Mouse (Mus musculus) lung, postnatal 0 days (tissue): ENCODE measurements around the gene Opn4. TPM values are rescaled to one million over a fixed set of nuclear protein-coding genes. Genes with fewer than 3 reads are reported as not detected.

Experiments
- ATAC-seq: fragments of 200-750 bp; cut with Nextera tagmentation; 2 replicates; pipeline ENCODE4 v1.8.0; 2017; ENCODE audit warnings: moderate library complexity
- DNase-seq: peaks from one replicate; pipeline ENCODE4 v3.0.0-alpha.2; 2016; ENCODE audit warnings: low spot score
- H3K27ac ChIP-seq: fragments of 300-500 bp; sonication (generic); 2 replicates; pipeline ENCODE4 v1.5.1; 2014; ENCODE audit warnings: antibody characterized with exemption, mild to moderate bottlenecking, low read length, mixed read lengths
- H3K27me3 ChIP-seq: fragments of 300-500 bp; sonication (generic); replicated peaks from 2 replicates; pipeline ENCODE4 v1.6.1; 2014; ENCODE audit warnings: low read length, mixed read lengths; ENCODE audit not compliant: insufficient read depth
- H3K36me3 ChIP-seq: fragments of 300-500 bp; sonication (generic); 2 replicates; pipeline ENCODE4 v1.6.1; 2014; ENCODE audit warnings: low read length, mixed read lengths; ENCODE audit not compliant: insufficient read depth
- H3K4me1 ChIP-seq: fragments of 300-500 bp; sonication (generic); 2 replicates; pipeline ENCODE4 v1.6.1; 2014; ENCODE audit warnings: antibody characterized with exemption, low read depth, low read length, mixed read lengths; ENCODE audit not compliant: insufficient read depth
- H3K4me2 ChIP-seq: fragments of 300-500 bp; sonication (generic); replicated peaks from 2 replicates; pipeline ENCODE4 v1.6.1; 2014; ENCODE audit warnings: low read depth, mild to moderate bottlenecking, low read length, moderate library complexity, mixed read lengths
- H3K4me3 ChIP-seq: fragments of 300-500 bp; sonication (generic); 2 replicates; pipeline ENCODE4 v1.5.1; 2014; ENCODE audit warnings: low read depth, low read length
- H3K9ac ChIP-seq: fragments of 300-500 bp; sonication (generic); replicated peaks from 2 replicates; pipeline ENCODE4 v1.6.1; 2014; ENCODE audit warnings: low read depth, mild to moderate bottlenecking
- H3K9me3 ChIP-seq: fragments of 300-500 bp; sonication (generic); 2 replicates; pipeline ENCODE4 v1.6.1; 2016; ENCODE audit warnings: low read length, mixed read lengths
- CTCF ChIP-seq: IDR thresholded peaks from 2 replicates; pipeline ENCODE4 v1.5.1; 2016; ENCODE audit warnings: antibody characterized with exemption, mild to moderate bottlenecking
- EP300 ChIP-seq: IDR thresholded peaks from 2 replicates; pipeline ENCODE4 v1.6.1; 2016; ENCODE audit warnings: antibody characterized with exemption, mild to moderate bottlenecking, control low read depth
- WGBS: fragments of 180-500 bp; shearing (Covaris S2); extraction: QIAGEN DNeasy Blood & Tissue Kit; methylation state at CpG from one replicate; pipeline ENCODE4 v1.1.7; 2014; 5-methylcytosine and 5-hydroxymethylcytosine counted together
- polyA plus RNA-seq: library from polyadenylated mRNA; unstranded; fragments of >200 nt; fragmentation: Nextera tagmentation; extraction: Ambion mirVana; gene quantifications from 2 replicates; pipeline ENCODE4 v1.2.1, GENCODE M21; 2015

The Opn4 gene
- polyA plus RNA-seq, 1 experiment from 2014 or later = 0.12 TPM

DNA sequence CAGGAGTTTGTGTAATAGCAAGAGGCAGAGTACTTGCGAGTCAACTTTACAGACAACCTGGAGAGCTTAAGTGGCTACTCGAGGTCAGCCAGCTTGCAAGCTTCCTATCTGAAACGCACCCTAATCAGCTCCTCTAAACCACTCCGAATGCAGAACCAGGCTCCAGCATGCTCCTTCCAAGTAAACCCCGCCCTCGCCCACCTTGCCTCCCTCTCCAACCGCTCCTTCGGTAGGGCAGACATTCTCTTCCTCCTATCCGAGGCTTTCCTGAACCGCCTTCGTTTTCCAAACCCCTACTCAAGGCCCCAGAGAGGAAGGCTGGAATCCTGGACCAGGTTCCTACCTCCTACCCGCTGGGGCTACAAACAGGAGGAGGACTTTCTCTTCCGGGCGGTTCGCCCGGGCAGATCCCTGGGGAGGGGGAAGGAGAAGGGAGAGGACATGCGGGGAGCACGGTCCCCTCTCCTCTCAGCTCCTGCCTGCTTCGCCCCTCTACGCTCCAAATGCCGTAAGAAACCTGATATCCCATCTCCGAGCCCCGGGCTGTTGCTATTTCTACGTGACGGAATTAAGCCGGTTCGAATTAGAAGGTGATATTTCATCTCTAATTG, 51.4 kb downstream of the Opn4 start:
- ATAC-seq (peak; percentile 79), DNase-seq (peak; percentile 88)
- Histone ChIP-seq H3K9ac (peak overlapping the region; percentile 73), H3K27me3 (no peaks in the 10 kb centered on the region), H3K27ac (peak overlapping the region; percentile 82), H3K9me3 (no peaks in the 10 kb centered on the region), H3K4me2 (peak overlapping the region; percentile 98), H3K4me3 (peak overlapping the region; percentile 67), H3K4me1 (no peaks in the 10 kb centered on the region), H3K36me3 (no peaks in the 10 kb centered on the region)
- TF ChIP-seq CTCF (no peak), EP300 (no peak)
- WGBS = 1% methylated on average over 26 of the region's 27 CpGs

- no peaks in the 10 kb centered on the region for H3K4me1 ChIP-seq
- no peaks in the 10 kb centered on the region for H3K36me3 ChIP-seq
- DNase-seq = no peak
- H3K4me3 ChIP-seq = no peak overlapping the region
- H3K4me2 ChIP-seq = no peak overlapping the region
- no peak for ATAC-seq
- no peak overlapping the region for H3K9ac ChIP-seq
- no peak overlapping the region for H3K27ac ChIP-seq
- no peaks in the 10 kb centered on the region for H3K9me3 ChIP-seq
- no peaks in the 10 kb centered on the region for H3K27me3 ChIP-seq
- TF ChIP-seq EP300 (no peak), CTCF (no peak)
- 56% methylated on average over 2 of the region's 2 CpGs for WGBS
Measured at GRCm38 (mm10) chr14:34544545-34544944, 55.4 kb downstream of the Opn4 start.

DNA sequence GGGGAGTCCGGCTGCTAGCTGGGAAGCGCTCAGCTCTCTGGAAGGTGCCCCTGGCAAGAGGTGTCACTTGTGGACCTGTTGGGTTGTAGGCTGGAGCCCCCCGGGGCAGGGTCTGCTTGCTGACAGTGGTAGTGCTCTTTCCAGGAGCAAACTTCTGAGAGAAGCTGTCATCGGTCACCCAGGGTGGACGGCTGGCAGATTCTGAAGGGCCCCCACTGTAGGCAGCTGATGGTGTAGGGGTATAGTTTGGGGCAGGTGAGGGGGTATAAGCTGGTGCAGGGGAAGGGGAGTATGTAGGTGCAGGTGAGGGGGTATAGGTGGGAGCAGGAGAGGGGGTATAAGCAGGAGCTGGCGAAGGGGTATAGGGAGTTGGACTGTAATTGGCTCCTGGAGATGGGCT, 55.9 kb downstream of the Opn4 start:
- H3K4me3 ChIP-seq = no peak overlapping the region
- H3K36me3 ChIP-seq = no peaks in the 10 kb centered on the region
- no peak overlapping the region for H3K9ac ChIP-seq
- H3K4me2 ChIP-seq = no peak overlapping the region
- H3K4me1 ChIP-seq = no peaks in the 10 kb centered on the region
- H3K9me3 ChIP-seq = no peaks in the 10 kb centered on the region
- no peak for DNase-seq
- no peak overlapping the region for H3K27ac ChIP-seq
- TF ChIP-seq CTCF = no peak
- TF ChIP-seq EP300 = no peak
- 85% methylated on average over 6 of the region's 6 CpGs for WGBS
- no peaks in the 10 kb centered on the region for H3K27me3 ChIP-seq
- ATAC-seq = no peak

DNA sequence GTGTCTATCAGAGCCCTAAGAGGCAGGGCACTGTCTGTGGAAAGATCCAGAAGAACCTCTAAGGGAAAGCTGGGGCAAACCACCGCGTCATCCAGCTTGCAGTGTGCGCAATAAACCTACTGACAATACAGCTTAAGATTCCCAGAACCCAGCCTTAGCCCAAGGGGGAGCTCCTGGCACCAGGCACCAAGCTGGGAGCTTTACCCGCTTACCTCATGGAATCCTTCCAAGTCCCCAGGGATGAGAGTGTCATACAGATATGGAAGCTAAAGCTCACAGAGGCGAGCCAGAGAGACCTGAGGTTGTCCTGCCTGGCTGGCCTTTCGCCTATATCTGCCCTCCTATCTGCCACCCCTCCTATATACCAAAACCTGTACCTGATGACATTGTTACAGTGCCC, 56.3 kb downstream of the Opn4 start:
- DNase-seq = no peak
- Histone ChIP-seq H3K4me3 (no peak overlapping the region), H3K4me2 (no peak overlapping the region), H3K36me3 (no peaks in the 10 kb centered on the region), H3K9ac (no peak overlapping the region), H3K27ac (no peak overlapping the region), H3K9me3 (no peaks in the 10 kb centered on the region), H3K27me3 (no peaks in the 10 kb centered on the region), H3K4me1 (no peaks in the 10 kb centered on the region)
- no peak for TF ChIP-seq CTCF
- TF ChIP-seq EP300 = no peak
- no peak for ATAC-seq
- 70% methylated on average over 6 of the region's 6 CpGs for WGBS

- TF ChIP-seq CTCF (no peak), EP300 (no peak)
- no peaks in the 10 kb centered on the region for H3K4me1 ChIP-seq
- 75% methylated on average over 5 of the region's 5 CpGs for WGBS
- H3K36me3 ChIP-seq = no peaks in the 10 kb centered on the region
- no peak overlapping the region for H3K4me2 ChIP-seq
- ATAC-seq (no peak), DNase-seq (no peak)
- H3K4me3 ChIP-seq = no peak overlapping the region
- no peaks in the 10 kb centered on the region for H3K9me3 ChIP-seq
- H3K27me3 ChIP-seq = no peaks in the 10 kb centered on the region
- H3K27ac ChIP-seq = no peak overlapping the region
- no peak overlapping the region for H3K9ac ChIP-seq
Measured at GRCm38 (mm10) chr14:34541896-34542295, 58.0 kb downstream of the Opn4 start.

DNA sequence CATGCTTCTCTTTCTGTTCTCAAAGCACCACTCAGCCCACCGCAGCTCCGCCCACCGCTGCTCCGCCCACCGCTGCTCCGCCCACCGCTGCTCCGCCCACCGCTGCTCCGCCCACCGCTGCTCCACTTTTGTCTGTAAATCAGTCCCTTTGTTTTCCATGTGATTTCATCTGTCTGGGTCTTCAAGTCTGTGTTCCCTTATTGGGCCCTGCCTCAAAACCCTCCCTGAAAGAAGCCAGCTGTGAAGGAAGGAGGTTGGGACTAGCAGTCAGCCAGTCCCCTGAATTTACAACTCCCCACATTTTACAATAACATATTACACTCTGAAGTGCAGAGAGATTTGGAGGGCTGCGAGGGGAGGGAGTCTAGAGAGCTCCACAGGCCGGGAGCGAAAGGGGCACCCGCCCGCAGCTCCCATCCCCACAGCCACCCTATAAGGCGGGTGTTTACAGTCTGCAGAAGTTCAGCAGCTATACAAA, 59.2 kb downstream of the Opn4 start:
- no peaks in the 10 kb centered on the region for H3K27me3 ChIP-seq

More for the DNA sequence above, 59.2 kb downstream of the Opn4 start:
- Histone ChIP-seq H3K4me3 (no peak overlapping the region), H3K4me2 (peak overlapping the region; percentile 33), H3K9ac (no peak overlapping the region), H3K9me3 (no peaks in the 10 kb centered on the region), H3K4me1 (no peaks in the 10 kb centered on the region), H3K27ac (peak overlapping the region; percentile 51), H3K36me3 (no peaks in the 10 kb centered on the region)
- ATAC-seq (peak; percentile 80), DNase-seq (peak; percentile 79)
- 8% methylated on average over 15 of the region's 17 CpGs for WGBS
- TF ChIP-seq CTCF (no peak), EP300 (no peak)

Other genes starting within 250 kb of the Opn4 start
- gene Fam25c, start 244.7 kb downstream of the Opn4 start, polyA plus RNA-seq = 0.45 TPM in 1 of 2 replicates, not detected in the other
- 2.1 and 2.2 TPM in 2 replicates for gene Sncg, start 225.4 kb downstream of the Opn4 start, polyA plus RNA-seq
- gene Mmrn2, start 224.7 kb downstream of the Opn4 start, polyA plus RNA-seq = 15.4 and 16.5 TPM in 2 replicates
- gene Bmpr1a, start 96.8 kb downstream of the Opn4 start, polyA plus RNA-seq = 19.6 and 20.8 TPM in 2 replicates
- not detected in 2 replicates for gene 9230112D13Rik, start 77.3 kb downstream of the Opn4 start, polyA plus RNA-seq
- gene Ldb3, start 11.5 kb downstream of the Opn4 start, polyA plus RNA-seq = 2.6 and 3.3 TPM in 2 replicates
- gene Wapl, start 73.8 kb upstream of the Opn4 start, polyA plus RNA-seq = 19.9 and 22.7 TPM in 2 replicates
- gene Grid1, start 220.0 kb upstream of the Opn4 start, polyA plus RNA-seq = 0.02 and 0.29 TPM in 2 replicates